Mouse (Mus musculus) stomach, postnatal 0 days (tissue): ENCODE results near the gene Zar1.
A peak's percentile ranks its signal among the peaks of the same experiment; 100 is the strongest.

ENCODE experiments used
- CTCF ChIP-seq: IDR thresholded peaks from 2 replicates; pipeline ENCODE4 v1.5.1; 2016; ENCODE audit warnings: antibody characterized with exemption, low read depth, mild to moderate bottlenecking, moderate library complexity
- EP300 ChIP-seq: optimal IDR thresholded peaks from 2 replicates; pipeline ENCODE3; 2016; ENCODE audit warnings: antibody characterized with exemption

GRCm38 (mm10) chr5:72621022-72621421 lies 40.0 kb upstream of the Zar1 start:
- TF ChIP-seq CTCF, result peak; percentile 33
- TF ChIP-seq EP300, result no peak
